Mouse (Mus musculus): ENCODE data around the gene Vwa2. TPM values are rescaled to one million over a fixed set of nuclear protein-coding genes. Genes with fewer than 3 reads are reported as not detected.

Gene Vwa2
- 0.40 and 0.54 TPM in 2 replicates for polyA plus RNA-seq (2012; rRNA removed)

DNA sequence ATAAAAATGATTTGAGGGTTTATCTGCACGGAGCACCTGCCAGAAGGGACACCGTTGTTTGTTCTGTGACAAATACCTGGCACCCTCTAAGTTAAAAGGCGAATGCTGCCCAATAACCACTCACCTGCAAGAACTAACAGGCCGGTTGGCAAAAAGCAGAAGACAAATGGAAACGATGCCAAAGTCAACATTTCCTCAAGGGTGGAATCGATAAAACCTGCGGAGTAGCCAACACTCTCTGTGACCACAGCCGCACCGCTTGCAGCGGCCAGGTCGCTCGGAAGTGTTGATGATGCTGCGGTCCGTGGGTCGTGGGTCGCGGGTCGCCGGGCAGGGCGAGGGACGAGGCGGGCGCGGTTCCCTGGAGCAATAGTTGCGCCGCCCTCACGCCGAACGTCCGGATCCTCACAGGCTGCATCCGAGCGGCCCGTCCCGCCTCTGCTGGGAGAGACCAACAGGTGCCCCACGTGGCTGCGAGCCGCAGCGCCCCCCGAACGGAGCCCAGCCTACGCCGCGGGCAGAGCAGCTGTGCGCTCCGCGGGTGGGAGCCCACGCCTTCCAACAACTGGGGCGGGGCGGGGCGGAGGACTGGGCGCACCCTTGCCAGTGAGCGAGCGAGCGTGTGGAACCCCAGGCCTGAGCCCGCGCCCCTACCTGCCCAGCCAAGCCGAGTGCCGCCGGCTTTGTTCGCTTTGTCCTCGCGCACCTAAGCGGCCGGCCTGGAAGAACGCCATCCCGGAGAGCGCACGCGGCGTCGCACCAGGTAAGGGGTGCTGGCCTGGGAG is at the start of gene Vwa2:
Gene Vwa2, plus strand, starts transcription at position 434 of the 785 bp plus-strand sequence.
- no peaks in the 10 kb centered on the region for H3K36me3 ChIP-seq (ENCODE audit: control insufficient read depth, insufficient read depth, low read length)
- peak; percentile 30 for DNase-seq
- 0 out of 2 replicates have a peak, but pooled peaks cover 4% of the 10 kb centered on the region for H3K4me1 ChIP-seq (replicated peaks; ENCODE audit: control insufficient read depth, insufficient read depth, low read length)
- TF ChIP-seq CTCF (IDR thresholded peaks at IDR 0.05; ENCODE audit: borderline replicate concordance, control insufficient read depth, extremely low read depth, insufficient read depth, low read length, poor library complexity) (no peak), POLR2A (IDR thresholded peaks at IDR 0.05; ENCODE audit: control insufficient read depth, extremely low read depth, insufficient read depth, low read length, poor library complexity) (no peak)
- peaks cover 6% of the 10 kb centered on the region; the same call in 1 of the 2 replicates for H3K27me3 ChIP-seq (ENCODE audit: control insufficient read depth, insufficient read depth, low read length)
- H3K27ac ChIP-seq (ENCODE audit: control insufficient read depth, insufficient read depth, low read length), result no peak within 1 kb of the TSS
- no peak within 1 kb of the TSS for H3K4me3 ChIP-seq (ENCODE audit: control insufficient read depth, insufficient read depth, low read length)
- WGBS, result 4% methylated on average over 71 of the region's 71 CpGs

DNA sequence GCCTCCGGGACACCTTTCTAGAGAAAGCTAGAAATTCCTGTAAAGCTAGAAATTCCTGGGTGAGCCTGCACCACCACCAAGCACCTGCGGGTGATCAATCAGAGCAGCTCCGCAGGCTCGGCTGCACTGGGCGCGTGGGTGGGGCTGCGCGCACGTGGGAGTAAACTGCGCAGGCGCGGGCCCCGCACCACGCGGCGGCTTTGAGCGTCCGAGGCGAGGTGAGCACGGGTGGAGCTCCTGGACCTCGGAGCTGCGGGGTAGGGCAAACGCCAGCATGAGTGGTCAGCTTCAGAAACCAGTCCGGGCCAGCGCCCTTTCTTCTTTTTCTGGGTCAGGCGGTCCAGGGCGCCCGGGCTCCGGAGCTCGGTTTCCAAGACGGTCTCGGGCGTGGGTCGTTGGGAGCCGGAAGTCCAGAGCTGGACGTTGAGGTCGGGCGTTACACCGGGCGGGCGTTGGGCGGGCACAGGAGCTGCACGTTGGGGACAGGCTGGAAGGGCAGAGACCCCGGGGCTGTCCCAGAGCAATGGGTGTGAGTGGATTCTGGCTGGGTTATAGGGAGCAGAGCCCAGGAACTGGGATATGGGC is 47.9 kb upstream of the Vwa2 start, which contains the start of gene Tdrd1:
Gene Tdrd1, plus strand, starts transcription at position 163 of the 585 bp plus-strand sequence.
- Histone ChIP-seq H3K4me1 (replicated peaks; ENCODE audit: control insufficient read depth, insufficient read depth, low read length) (peaks cover 6% of the 10 kb centered on the region), H3K27ac (ENCODE audit: control insufficient read depth, insufficient read depth, low read length) (no peak within 1 kb of the TSS), H3K36me3 (ENCODE audit: control insufficient read depth, insufficient read depth, low read length) (no peaks in the 10 kb centered on the region), H3K27me3 (ENCODE audit: control insufficient read depth, insufficient read depth, low read length) (no peaks in the 10 kb centered on the region; the same call in 1 of the 2 replicates), H3K4me3 (ENCODE audit: control insufficient read depth, insufficient read depth, low read length) (no peak within 1 kb of the TSS)
- WGBS, result 74% methylated on average over 44 of the region's 44 CpGs
- no peak for TF ChIP-seq CTCF (IDR thresholded peaks at IDR 0.05; ENCODE audit: borderline replicate concordance, control insufficient read depth, extremely low read depth, insufficient read depth, low read length, poor library complexity)
- no peak for TF ChIP-seq POLR2A (IDR thresholded peaks at IDR 0.05; ENCODE audit: control insufficient read depth, extremely low read depth, insufficient read depth, low read length, poor library complexity)
- DNase-seq, result no peak

DNA sequence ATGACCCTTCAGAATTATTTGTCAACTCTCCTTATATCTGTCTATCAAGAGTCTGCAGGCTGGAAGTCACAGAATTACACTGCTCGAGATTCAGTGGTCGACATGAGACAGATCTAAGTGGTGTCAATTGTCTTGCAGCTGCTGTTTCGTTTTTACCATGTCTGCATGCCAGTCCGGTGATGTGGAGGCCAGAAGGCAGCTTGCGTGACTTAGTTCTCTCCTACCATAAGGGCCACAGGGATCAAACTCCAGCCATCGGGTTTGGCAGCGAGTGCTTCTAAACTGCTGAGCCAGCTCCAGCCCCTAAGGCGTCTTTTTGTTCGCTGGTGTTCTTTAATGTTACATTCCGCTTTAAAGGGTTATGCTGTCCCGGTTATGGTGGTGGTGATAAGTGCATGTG is 45.7 kb upstream of the Vwa2 start:
- no peak overlapping the region for H3K4me3 ChIP-seq (ENCODE audit: control insufficient read depth, insufficient read depth, low read length)
- H3K4me1 ChIP-seq (replicated peaks; ENCODE audit: control insufficient read depth, insufficient read depth, low read length), result no peaks in the 10 kb centered on the region
- no peak for DNase-seq
- WGBS, result 95% methylated on average over 11 of the region's 11 CpGs
- H3K27ac ChIP-seq (ENCODE audit: control insufficient read depth, insufficient read depth, low read length), result no peak overlapping the region
- TF ChIP-seq CTCF (IDR thresholded peaks at IDR 0.05; ENCODE audit: borderline replicate concordance, control insufficient read depth, extremely low read depth, insufficient read depth, low read length, poor library complexity) (no peak), POLR2A (IDR thresholded peaks at IDR 0.05; ENCODE audit: control insufficient read depth, extremely low read depth, insufficient read depth, low read length, poor library complexity) (no peak)
- H3K36me3 ChIP-seq (ENCODE audit: control insufficient read depth, insufficient read depth, low read length), result no peaks in the 10 kb centered on the region
- no peaks in the 10 kb centered on the region; the same call in 1 of the 2 replicates for H3K27me3 ChIP-seq (ENCODE audit: control insufficient read depth, insufficient read depth, low read length)

DNA sequence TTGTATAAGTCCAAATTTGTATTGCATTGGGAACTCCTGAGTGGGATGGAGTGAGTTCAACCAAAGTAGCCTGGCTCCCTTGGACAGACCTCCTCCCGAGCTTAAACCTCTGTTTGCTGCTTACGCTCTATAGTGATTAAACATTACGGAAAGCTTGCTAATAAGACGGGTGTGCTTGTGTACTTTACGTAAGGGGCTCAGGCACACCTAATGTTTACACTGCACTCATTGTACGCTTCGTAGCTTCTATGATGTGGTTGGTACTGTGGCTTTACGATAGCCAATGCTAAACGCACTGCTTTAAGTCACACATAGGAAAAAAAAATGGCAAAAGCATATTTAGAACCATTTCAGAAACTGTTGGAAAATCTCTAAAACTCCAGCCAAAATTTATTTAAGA is 44.8 kb upstream of the Vwa2 start:
- TF ChIP-seq POLR2A (IDR thresholded peaks at IDR 0.05; ENCODE audit: control insufficient read depth, extremely low read depth, insufficient read depth, low read length, poor library complexity), result no peak
- TF ChIP-seq CTCF (IDR thresholded peaks at IDR 0.05; ENCODE audit: borderline replicate concordance, control insufficient read depth, extremely low read depth, insufficient read depth, low read length, poor library complexity), result no peak
- H3K36me3 ChIP-seq (ENCODE audit: control insufficient read depth, insufficient read depth, low read length), result no peaks in the 10 kb centered on the region
- H3K4me3 ChIP-seq (ENCODE audit: control insufficient read depth, insufficient read depth, low read length), result no peak overlapping the region
- H3K4me1 ChIP-seq (replicated peaks; ENCODE audit: control insufficient read depth, insufficient read depth, low read length), result no peaks in the 10 kb centered on the region
- 91% methylated on average over 9 of the region's 9 CpGs for WGBS
- no peaks in the 10 kb centered on the region for H3K27me3 ChIP-seq (ENCODE audit: control insufficient read depth, insufficient read depth, low read length)
- DNase-seq, result no peak
- H3K27ac ChIP-seq (ENCODE audit: control insufficient read depth, insufficient read depth, low read length), result no peak overlapping the region

DNA sequence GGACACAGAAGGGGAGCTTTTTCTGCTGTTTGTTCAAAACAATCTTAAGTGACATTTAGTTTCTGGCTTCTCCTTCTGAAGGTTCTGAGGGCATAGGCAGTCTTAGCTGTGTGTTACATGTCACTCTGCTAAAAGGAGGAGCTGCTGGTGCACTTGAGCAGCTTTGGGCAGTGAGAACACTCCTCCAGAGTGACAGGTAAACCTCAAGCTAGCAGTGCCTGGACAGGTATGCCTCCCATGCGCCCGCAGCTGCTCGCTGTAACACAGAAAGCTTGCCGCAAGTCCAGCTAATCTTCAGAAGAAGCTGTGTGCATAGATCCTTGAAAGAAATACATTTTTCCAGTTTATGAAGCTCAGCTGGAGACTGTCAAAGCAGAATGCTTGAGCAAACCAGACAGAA is 43.9 kb upstream of the Vwa2 start:
- H3K27me3 ChIP-seq (ENCODE audit: control insufficient read depth, insufficient read depth, low read length), result no peaks in the 10 kb centered on the region
- H3K4me1 ChIP-seq (replicated peaks; ENCODE audit: control insufficient read depth, insufficient read depth, low read length), result no peaks in the 10 kb centered on the region
- 98% methylated on average over 4 of the region's 4 CpGs for WGBS
- TF ChIP-seq CTCF (IDR thresholded peaks at IDR 0.05; ENCODE audit: borderline replicate concordance, control insufficient read depth, extremely low read depth, insufficient read depth, low read length, poor library complexity) (no peak), POLR2A (IDR thresholded peaks at IDR 0.05; ENCODE audit: control insufficient read depth, extremely low read depth, insufficient read depth, low read length, poor library complexity) (no peak)
- H3K36me3 ChIP-seq (ENCODE audit: control insufficient read depth, insufficient read depth, low read length), result no peaks in the 10 kb centered on the region
- DNase-seq, result no peak
- H3K27ac ChIP-seq (ENCODE audit: control insufficient read depth, insufficient read depth, low read length), result no peak overlapping the region
- H3K4me3 ChIP-seq (ENCODE audit: control insufficient read depth, insufficient read depth, low read length), result no peak overlapping the region

DNA sequence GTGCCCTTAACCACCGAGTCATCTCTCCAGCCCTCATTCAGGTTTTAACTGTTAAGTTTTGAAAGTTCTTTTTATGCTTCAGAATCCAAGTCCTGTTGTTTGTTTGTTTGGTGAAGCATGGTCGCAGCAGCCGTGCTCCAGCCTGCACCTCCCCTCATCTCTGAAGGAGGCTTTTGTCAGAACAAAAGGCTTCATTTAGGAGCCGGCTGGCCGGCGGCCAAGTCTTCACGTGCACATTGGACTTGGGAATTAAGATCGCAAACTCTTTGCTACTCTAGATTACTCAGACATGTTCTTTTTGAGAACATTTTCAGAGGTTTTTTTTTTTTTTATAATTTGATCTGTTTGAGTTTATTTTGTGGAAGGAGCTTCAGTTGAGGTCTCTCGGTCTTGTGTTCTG is 38.7 kb upstream of the Vwa2 start:
- no peak for DNase-seq
- H3K36me3 ChIP-seq (ENCODE audit: control insufficient read depth, insufficient read depth, low read length), result no peaks in the 10 kb centered on the region
- 89% methylated on average over 9 of the region's 9 CpGs for WGBS
- H3K4me1 ChIP-seq (replicated peaks; ENCODE audit: control insufficient read depth, insufficient read depth, low read length), result no peaks in the 10 kb centered on the region
- H3K27ac ChIP-seq (ENCODE audit: control insufficient read depth, insufficient read depth, low read length), result no peak overlapping the region
- no peak for TF ChIP-seq CTCF (IDR thresholded peaks at IDR 0.05; ENCODE audit: borderline replicate concordance, control insufficient read depth, extremely low read depth, insufficient read depth, low read length, poor library complexity)
- TF ChIP-seq POLR2A (IDR thresholded peaks at IDR 0.05; ENCODE audit: control insufficient read depth, extremely low read depth, insufficient read depth, low read length, poor library complexity), result no peak
- no peak overlapping the region for H3K4me3 ChIP-seq (ENCODE audit: control insufficient read depth, insufficient read depth, low read length)
- H3K27me3 ChIP-seq (ENCODE audit: control insufficient read depth, insufficient read depth, low read length), result no peaks in the 10 kb centered on the region

All from thymus, adult 2 months (tissue).